Mouse (Mus musculus) heart, embryonic 11.5 days (tissue): ENCODE measurements at regions not wholly inside any gene's neighbourhood (a gene's known extent, or its start where the extent isn't known, plus 50 kb on each side); places are given as distances from the start of the nearest gene placed in this dataset.

ENCODE experiments used
- ATAC-seq: fragments of 200-750 bp; cut with Nextera tagmentation; replicated peaks from 2 replicates; pipeline ENCODE4 v1.8.0; 2017; ENCODE audit warnings: moderate library complexity; ENCODE audit not compliant: insufficient number of reproducible peaks, low FRiP score, low TSS enrichment
- H3K27ac ChIP-seq: fragments of 300-500 bp; sonication (generic); 2 replicates; pipeline ENCODE4 v1.5.1; 2014; ENCODE audit warnings: mild to moderate bottlenecking, low read depth, low read length
- H3K27me3 ChIP-seq: fragments of 300-500 bp; sonication (generic); 2 replicates; pipeline ENCODE4 v1.6.1; 2014; ENCODE audit warnings: mild to moderate bottlenecking, low read length, mixed read lengths; ENCODE audit not compliant: control insufficient read depth, insufficient read depth
- H3K36me3 ChIP-seq: fragments of 300-500 bp; sonication (generic); 2 replicates; pipeline ENCODE4 v1.6.1; 2014; ENCODE audit warnings: mild to moderate bottlenecking, low read length, moderate library complexity, mixed read lengths; ENCODE audit not compliant: control insufficient read depth, insufficient read depth
- H3K4me1 ChIP-seq: fragments of 300-500 bp; sonication (generic); 2 replicates; pipeline ENCODE4 v1.6.1; 2014; ENCODE audit warnings: low read length; ENCODE audit not compliant: control insufficient read depth, insufficient read depth
- H3K4me2 ChIP-seq: fragments of 300-500 bp; sonication (generic); 2 replicates; pipeline ENCODE4 v1.6.1; 2014; ENCODE audit warnings: mild to moderate bottlenecking, moderate library complexity
- H3K4me3 ChIP-seq: fragments of 300-500 bp; sonication (generic); 2 replicates; pipeline ENCODE4 v1.5.1; 2014; ENCODE audit warnings: low read depth, low read length
- H3K9ac ChIP-seq: fragments of 300-500 bp; sonication (generic); 2 replicates; pipeline ENCODE4 v1.6.1; 2014; ENCODE audit warnings: mild to moderate bottlenecking, low read depth, low read length, moderate library complexity
- H3K9me3 ChIP-seq: fragments of 300-500 bp; sonication (generic); replicated peaks from 2 replicates; pipeline ENCODE4 v1.6.1; 2016; ENCODE audit warnings: low read length; ENCODE audit not compliant: control insufficient read depth
- WGBS: fragments of 180-500 bp; shearing (Covaris S2); extraction: QIAGEN DNeasy Blood & Tissue Kit; methylation state at CpG from one replicate; pipeline ENCODE4 v1.1.7; 2014; ENCODE audit not compliant: insufficient replicate concordance; 5-methylcytosine and 5-hydroxymethylcytosine counted together

- no peaks in the 10 kb centered on the region for H3K36me3 ChIP-seq
- 66% methylated on average over 2 of the region's 2 CpGs for WGBS
- H3K9ac ChIP-seq: no peak overlapping the region
- H3K27ac ChIP-seq: no peak overlapping the region
- no peaks in the 10 kb centered on the region for H3K27me3 ChIP-seq
- no peak overlapping the region for H3K4me3 ChIP-seq
- H3K4me2 ChIP-seq: no peak overlapping the region
- ATAC-seq: no peak
- no peaks in the 10 kb centered on the region for H3K9me3 ChIP-seq
- H3K4me1 ChIP-seq: no peaks in the 10 kb centered on the region
These were observed 1786.1 kb downstream of the 9330182O14Rik start for GRCm38 (mm10) chr15:41920270-41920669.

- Histone ChIP-seq H3K9me3 (peaks cover 6% of the 10 kb centered on the region), H3K27me3 (no peaks in the 10 kb centered on the region), H3K4me2 (no peak overlapping the region), H3K4me1 (no peaks in the 10 kb centered on the region), H3K9ac (no peak overlapping the region), H3K4me3 (no peak overlapping the region), H3K36me3 (0 out of 2 replicates have a peak, but pooled peaks cover 2% of the 10 kb centered on the region), H3K27ac (no peak overlapping the region)
- no peak for ATAC-seq
- WGBS: 48% methylated on average over 2 of the region's 2 CpGs
These were observed 1802.5 kb downstream of the 9330182O14Rik start for GRCm38 (mm10) chr15:41936697-41937096.

DNA sequence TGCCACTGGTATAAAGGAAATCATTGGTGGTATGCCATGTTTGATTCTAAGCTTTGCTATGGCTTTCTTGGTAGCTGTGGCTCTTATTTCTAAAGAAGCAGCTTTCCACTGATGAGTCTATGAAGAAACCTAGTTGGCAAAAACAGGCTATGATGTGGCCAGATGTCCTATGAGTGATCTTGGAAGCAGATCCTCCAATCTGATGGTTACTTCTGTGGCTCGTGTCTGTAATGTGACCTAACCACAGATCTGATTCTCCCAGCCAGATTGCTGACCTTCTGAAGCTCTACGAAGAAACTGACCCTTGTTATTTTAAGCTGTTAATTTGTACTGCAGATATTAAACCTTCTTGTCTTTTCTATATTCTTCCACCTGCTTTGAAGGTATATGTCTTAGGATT lies 1811.1 kb downstream of the 9330182O14Rik start:
- Histone ChIP-seq H3K4me1 (no peaks in the 10 kb centered on the region), H3K9ac (no peak overlapping the region), H3K27ac (no peak overlapping the region), H3K27me3 (no peaks in the 10 kb centered on the region), H3K4me3 (no peak overlapping the region), H3K36me3 (no peaks in the 10 kb centered on the region), H3K9me3 (no peaks in the 10 kb centered on the region), H3K4me2 (no peak overlapping the region)
- whole genome bisulfite sequencing: 77% methylated on average over 2 of the region's 2 CpGs
- no peak for ATAC-seq

DNA sequence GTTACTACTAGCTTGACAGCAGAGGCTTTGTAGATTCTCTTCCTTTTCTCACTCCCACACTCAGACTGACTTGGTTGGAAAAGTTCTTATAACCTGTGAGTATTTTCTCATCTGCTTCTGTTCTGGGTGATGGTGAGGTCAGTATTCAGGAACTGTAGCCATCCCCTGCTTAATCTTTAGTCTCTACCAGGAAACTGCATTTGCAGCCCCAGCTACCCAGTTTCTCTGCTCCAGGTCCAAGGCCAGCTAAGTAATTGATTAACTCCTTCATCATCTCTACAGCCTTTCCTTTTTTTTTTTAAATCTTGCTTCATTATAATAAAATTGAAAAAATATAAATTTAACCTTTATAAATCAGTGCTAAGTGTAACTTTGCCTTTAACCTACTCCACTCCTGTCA lies 1813.7 kb downstream of the 9330182O14Rik start:
- H3K4me2 ChIP-seq: no peak overlapping the region
- no peaks in the 10 kb centered on the region for H3K9me3 ChIP-seq
- H3K27ac ChIP-seq: no peak overlapping the region
- no peak for ATAC-seq
- H3K36me3 ChIP-seq: no peaks in the 10 kb centered on the region
- no peaks in the 10 kb centered on the region for H3K27me3 ChIP-seq
- no peak overlapping the region for H3K4me3 ChIP-seq
- no peak overlapping the region for H3K9ac ChIP-seq
- no peaks in the 10 kb centered on the region for H3K4me1 ChIP-seq

GRCm38 (mm10) chr15:41948347-41949093 lies 1814.4 kb downstream of the 9330182O14Rik start:
- 33% methylated on average over 4 of the region's 4 CpGs for WGBS
- Histone ChIP-seq H3K36me3 (no peaks in the 10 kb centered on the region), H3K9ac (no peak overlapping the region), H3K27me3 (no peaks in the 10 kb centered on the region), H3K4me2 (no peak overlapping the region), H3K9me3 (no peaks in the 10 kb centered on the region), H3K4me3 (no peak overlapping the region), H3K27ac (no peak overlapping the region), H3K4me1 (no peaks in the 10 kb centered on the region)
- ATAC-seq: no peak

GRCm38 (mm10) chr15:41949094-41949461 lies 1814.9 kb downstream of the 9330182O14Rik start:
- no peaks in the 10 kb centered on the region for H3K36me3 ChIP-seq
- no peaks in the 10 kb centered on the region for H3K9me3 ChIP-seq
- 70% methylated on average over 6 of the region's 6 CpGs for WGBS
- H3K4me1 ChIP-seq: no peaks in the 10 kb centered on the region
- no peak for ATAC-seq
- no peak overlapping the region for H3K4me2 ChIP-seq
- H3K9ac ChIP-seq: no peak overlapping the region
- no peak overlapping the region for H3K4me3 ChIP-seq
- H3K27ac ChIP-seq: no peak overlapping the region
- H3K27me3 ChIP-seq: no peaks in the 10 kb centered on the region

DNA sequence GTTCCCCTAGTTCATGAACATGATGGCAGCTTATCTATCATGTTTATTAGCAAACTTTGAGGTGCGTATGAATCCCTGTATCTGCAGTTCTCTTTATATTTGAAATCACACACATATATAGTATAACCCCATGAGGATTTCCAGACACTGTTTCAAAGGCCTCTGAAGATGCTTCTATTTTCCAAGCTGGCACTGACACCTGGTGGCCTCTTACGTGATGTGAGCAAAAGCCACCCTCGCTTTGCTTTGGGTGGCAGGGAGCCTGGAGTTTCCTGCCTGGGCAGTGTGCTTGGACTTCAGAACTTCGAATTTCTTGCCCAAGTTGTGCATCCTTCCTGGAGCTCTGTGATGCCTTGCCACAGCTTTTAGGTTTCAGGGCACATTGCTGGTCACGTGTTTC lies 1817.1 kb downstream of the 9330182O14Rik start:
- Histone ChIP-seq H3K27me3 (no peaks in the 10 kb centered on the region), H3K36me3 (no peaks in the 10 kb centered on the region), H3K4me3 (no peak overlapping the region), H3K27ac (no peak overlapping the region), H3K4me1 (no peaks in the 10 kb centered on the region), H3K9me3 (no peaks in the 10 kb centered on the region), H3K4me2 (no peak overlapping the region), H3K9ac (no peak overlapping the region)
- WGBS: 53% methylated on average over 5 of the region's 5 CpGs
- ATAC-seq: no peak

DNA sequence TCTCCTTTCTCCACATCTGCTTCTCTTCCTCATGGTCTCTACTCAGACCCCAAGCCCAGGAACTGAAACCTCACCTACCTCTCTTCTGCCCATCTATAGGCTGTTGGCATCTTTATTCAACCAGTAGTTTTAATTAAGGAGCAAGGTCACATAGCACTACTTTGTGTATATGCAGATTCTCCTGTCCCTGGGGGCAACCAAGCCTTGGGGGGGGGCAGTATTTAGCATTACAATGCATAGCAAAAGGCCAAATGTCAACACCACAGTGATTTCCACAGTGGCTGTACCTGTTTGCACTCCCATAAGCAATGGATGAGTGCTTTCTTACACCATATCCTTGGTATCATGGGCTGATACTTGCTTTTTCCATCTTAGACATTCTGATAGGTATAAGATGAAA lies 1826.4 kb downstream of the 9330182O14Rik start:
- Histone ChIP-seq H3K9me3 (no peaks in the 10 kb centered on the region), H3K4me2 (no peak overlapping the region), H3K27ac (no peak overlapping the region), H3K27me3 (no peaks in the 10 kb centered on the region), H3K4me1 (no peaks in the 10 kb centered on the region), H3K9ac (no peak overlapping the region), H3K4me3 (no peak overlapping the region), H3K36me3 (no peaks in the 10 kb centered on the region)
- no peak for ATAC-seq

- no peak overlapping the region for H3K4me3 ChIP-seq
- no peaks in the 10 kb centered on the region for H3K27me3 ChIP-seq
- H3K4me2 ChIP-seq: no peak overlapping the region
- no peak overlapping the region for H3K9ac ChIP-seq
- no peaks in the 10 kb centered on the region for H3K4me1 ChIP-seq
- no peak overlapping the region for H3K27ac ChIP-seq
- no peak for ATAC-seq
- 86% methylated on average over 6 of the region's 6 CpGs for WGBS
- H3K36me3 ChIP-seq: no peaks in the 10 kb centered on the region
- no peaks in the 10 kb centered on the region for H3K9me3 ChIP-seq
These were observed 1836.7 kb downstream of the 9330182O14Rik start for GRCm38 (mm10) chr15:41970877-41971276.
